Mouse (Mus musculus) embryo, embryonic 10.5 days (tissue): ENCODE data around the gene Pop4.
"Not testable (repeated sequence)": the region's sequence is repeated elsewhere in the genome, so short reads cannot be mapped to it uniquely, and the experiment has no call there.

ENCODE experiments used
- DNase-seq: peaks from one replicate; pipeline ENCODE4 v3.0.0-alpha.2; 2015; ENCODE audit warnings: low spot score

Gene Pop4

DNA sequence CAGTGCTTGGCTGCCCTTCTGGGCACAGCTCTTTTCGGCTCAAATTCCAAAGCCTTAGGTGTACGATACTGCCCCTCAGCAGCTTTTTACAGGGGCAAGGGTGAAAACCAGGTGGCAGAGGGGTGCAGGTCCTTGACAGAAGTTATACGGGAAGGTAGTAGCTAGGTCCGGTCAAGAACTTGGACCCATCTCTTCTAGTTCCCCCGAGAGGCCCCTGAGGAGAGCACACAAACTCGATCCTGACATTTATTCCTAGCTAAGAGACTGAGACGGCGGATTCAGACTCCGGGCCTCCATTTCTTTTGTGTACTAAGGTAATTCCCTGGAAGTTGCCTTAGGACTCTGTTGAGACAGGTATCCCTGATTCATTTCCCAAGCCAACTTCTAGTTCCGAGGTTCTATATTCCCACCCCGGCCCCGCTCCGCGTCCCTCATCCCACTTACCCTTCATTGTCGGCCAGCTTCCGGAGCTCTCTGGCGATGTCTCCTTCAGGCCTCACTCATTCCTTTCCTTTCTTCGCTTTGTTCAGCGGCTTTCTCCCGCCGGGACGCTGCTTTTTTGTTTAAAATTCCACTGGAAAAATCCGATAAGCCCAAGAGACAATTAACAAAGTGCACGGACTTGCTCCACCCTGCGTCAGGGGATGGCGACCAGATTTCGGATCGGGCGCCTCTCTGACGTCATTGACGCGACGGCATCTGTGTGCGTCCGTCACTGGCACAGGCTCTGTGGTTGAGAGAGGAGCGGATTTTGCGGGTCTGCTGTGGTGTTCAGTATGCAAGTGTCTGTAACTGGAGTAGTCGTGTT is at the start of gene Pop4:
Gene Pop4, minus strand, starts transcription at position 721 of the 808 bp plus-strand sequence.
- peak; percentile 95 for DNase-seq

DNA sequence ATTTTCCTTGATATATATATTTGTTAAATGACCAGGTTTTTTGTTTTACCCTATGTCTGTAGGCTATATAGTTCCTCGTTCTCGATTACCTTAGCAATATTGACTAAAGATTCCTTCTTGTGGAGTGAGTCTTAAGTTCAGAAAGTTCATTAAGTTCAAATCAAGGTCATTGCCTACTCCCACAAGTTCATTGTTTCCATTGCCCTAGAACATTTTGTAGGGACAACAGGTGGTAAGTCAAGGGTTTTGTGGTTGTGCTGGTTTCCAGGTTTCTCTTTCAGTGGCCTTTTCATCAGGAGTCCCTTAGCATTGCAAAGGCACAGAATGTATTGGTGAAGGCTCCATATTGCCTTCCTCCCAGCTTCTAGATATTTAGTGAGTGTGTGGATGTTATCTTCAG is 49.4 kb upstream of the Pop4 start:
- DNase-seq = no peak

DNA sequence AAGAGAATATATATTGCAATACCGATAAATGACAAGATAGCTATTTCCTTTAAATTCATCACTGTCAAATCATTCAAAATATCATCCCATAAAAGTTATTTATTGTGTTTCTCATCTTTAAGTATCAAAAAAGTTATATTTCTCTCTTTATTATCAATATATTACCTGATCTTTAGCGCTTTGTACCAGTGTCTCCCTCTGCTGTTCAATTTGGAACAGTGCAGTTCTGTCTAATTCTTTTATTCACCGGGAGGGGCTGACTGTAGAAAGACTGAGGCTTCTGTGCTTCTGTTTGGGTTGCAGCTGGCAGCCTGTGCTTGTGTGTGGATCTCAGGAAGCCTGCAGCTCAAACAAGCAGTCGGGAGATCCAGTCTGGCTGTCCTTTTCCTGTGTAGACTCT is 11.0 kb upstream of the Pop4 start:
- DNase-seq = not testable (repeated sequence)

DNA sequence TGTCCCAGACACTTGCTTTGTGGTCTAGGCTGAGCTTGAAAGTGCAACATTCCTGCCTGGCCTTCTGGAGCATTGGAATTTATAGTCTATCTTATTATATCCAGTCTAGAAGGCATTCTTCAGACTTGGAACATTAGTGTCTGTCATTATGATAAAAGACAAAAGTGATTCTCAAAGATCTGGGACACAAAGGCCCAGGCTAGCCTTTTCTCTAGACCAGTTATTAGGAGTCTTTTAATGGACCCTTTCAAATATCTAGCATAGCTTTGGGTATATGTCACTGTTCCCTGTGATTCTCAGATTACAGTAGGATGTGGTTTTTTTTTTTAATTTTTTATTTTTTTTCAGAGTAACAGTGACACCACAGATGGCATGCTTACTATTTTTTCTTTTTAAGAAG is 1.3 kb upstream of the Pop4 start:
- no peak for DNase-seq

- DNase-seq = peak; percentile 27
These were observed 636 bp upstream of the Pop4 start for GRCm38 (mm10) chr7:38271859-38272258.

DNA sequence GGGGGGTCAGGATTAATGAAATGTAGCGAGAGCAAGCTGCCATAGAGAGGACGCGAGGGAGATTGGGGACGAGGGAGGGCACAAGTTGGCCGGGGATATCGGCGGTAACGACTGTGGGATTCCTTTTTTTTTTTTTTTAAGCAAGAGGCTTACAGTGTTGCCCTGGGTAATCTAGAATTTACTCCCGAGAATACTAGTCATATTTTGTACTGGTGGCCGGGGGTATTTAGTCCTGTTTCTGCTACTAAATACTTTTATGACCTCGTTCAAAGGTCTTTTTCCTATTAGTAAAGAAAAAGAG is 238 bp upstream of the Pop4 start:
- no peak for DNase-seq

- DNase-seq = peak; percentile 70
These were observed 4.1 kb downstream of the Pop4 start for GRCm38 (mm10) chr7:38267006-38267680.

DNA sequence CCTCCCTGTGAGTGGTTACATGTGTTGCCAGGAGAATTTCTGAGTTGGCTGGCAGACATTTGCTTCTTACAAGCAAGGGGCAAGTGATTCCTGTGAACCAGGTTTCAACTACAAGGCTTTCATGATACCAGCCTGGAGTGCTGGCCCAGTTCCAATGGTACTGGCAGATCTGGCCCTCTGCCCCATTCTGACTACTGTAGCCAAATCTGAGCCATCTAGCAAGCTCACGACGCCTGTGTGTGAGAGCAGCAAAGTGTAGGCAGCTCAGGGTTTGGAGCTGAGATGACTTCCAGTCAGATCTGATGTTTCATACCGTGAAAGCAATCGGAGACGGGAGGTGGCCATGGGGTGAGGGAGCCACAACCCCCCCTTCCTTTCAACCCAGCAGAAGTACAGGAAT is 8.8 kb downstream of the Pop4 start:
- no peak for DNase-seq

DNA sequence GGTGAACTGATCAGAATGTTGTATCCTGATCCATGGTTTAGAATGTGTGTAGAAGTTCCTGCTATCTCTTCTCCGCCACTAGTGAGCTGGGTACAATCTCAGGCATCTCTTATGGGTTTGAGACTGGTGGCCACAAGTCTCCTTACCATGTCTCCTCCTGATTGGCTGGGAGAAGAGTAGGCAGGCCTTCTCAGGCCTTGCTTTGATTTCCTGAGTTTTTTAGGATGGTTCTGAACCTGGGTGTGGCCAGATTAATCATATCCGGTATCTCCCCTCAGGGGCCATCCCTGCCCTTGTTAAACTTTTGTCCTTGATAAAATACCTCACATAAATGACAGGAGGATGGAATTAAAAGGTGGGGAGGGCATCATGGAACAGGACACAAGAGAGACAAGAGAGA is 11.6 kb downstream of the Pop4 start:
- DNase-seq = no peak

- no peak for DNase-seq
These were observed 17.8 kb downstream of the Pop4 start for GRCm38 (mm10) chr7:38253441-38253840.

DNA sequence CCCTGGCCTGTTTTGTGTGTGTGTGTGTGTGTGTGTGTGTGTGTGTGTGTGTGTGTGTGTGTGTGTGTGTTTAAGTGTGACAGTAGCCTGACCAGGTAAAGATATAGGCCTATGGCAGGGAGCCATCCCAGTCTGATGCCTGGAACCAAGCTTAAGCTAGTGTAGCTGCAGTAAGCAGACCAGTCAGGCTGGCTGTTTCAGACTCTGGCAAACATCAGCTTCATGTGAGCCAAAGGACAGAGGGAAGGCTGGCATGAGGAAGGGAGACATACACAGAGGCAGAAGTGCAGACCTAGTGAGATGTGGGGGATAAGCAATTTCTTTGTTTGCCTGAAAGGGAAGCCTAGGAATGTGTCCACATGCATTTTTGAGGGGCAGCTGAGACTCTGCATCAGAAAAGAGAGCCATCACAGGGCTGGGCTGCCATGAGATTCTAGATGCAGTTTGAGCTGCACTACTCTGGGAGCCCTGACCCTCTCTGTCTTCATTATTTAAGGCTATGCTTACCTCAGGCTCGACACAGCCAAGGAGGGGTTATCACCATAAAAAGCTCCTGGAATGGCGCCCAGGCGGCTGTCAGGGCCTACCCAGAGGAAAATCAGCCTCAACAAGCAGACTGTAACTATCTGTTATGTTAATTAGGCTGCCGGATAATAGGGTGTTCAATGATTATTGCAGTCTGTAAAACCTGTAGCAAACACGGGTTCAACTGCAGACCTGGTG is 19.6 kb downstream of the Pop4 start:
- DNase-seq = no peak

DNA sequence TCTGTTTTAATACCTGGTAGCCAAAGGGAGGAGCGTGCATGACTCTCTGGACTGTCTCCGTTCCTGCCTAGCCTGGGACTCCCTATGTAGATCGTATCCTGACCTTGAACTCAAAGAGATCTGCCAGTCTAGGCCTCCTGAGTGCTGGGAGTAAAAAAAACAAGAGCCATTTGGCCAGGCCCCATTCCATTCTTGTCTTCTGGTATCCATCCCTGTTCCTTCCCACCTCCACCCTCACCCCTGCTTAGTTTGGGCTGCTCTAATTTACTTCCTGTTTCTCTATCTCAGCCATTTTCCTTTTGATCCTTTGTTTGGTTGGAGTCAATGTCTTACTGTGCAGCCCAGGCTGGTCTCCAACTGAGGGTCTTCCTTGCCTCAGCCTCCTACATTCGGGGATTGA is 28.8 kb downstream of the Pop4 start:
- no peak for DNase-seq

DNA sequence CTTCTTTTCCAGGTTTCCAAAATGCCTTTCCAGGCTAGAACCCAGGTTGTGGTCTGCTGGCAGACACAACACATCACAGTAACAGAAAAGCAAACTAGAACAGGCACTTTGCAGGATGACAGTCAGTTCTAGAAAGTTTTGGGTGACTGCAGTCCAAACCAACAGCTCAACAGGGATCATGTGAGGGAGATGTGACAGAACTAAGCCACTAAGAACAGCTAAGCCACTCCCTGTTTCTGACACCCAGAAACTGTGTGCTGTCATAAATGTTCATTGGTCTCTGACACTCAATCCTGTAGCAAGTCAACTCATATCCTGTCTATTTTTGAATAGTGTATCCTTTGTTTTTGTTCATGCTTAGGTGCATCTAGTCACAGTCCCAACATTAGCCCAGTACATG is 34.1 kb downstream of the Pop4 start:
- no peak for DNase-seq

- DNase-seq = no peak
These were observed 34.7 kb downstream of the Pop4 start for GRCm38 (mm10) chr7:38236400-38237105.

DNA sequence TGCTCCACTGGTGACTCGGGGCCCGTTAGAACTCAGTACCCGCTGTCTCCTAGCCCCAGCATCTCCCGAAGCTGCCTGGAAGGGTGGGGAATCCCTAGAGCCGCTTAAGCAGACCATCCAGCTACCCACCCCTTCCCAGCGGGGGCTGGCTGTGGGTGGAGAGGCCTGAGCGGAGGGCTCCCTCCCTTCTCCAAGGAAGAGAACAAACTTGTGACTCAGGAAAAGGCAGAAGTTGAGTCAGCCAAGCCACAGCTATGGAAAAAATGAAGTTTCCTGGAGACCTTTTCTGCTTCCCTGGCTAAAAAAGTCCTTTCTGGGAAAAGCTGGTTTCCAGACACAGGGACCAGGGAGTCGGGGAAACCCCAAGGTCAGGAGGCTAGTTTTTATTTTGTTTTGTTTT is 40.9 kb downstream of the Pop4 start:
- no peak for DNase-seq

- DNase-seq = no peak
These were observed 42.9 kb downstream of the Pop4 start for GRCm38 (mm10) chr7:38228329-38228728.

GRCm38 (mm10) chr7:38227900-38228298 is 43.3 kb downstream of the Pop4 start, which contains the start of gene Plekhf1:
TSS of gene Plekhf1 (minus strand) at chr7:38228016.
- DNase-seq = peak; percentile 97

GRCm38 (mm10) chr7:38227181-38227899 is 43.9 kb downstream of the Pop4 start:
- peak; percentile 81 for DNase-seq

DNA sequence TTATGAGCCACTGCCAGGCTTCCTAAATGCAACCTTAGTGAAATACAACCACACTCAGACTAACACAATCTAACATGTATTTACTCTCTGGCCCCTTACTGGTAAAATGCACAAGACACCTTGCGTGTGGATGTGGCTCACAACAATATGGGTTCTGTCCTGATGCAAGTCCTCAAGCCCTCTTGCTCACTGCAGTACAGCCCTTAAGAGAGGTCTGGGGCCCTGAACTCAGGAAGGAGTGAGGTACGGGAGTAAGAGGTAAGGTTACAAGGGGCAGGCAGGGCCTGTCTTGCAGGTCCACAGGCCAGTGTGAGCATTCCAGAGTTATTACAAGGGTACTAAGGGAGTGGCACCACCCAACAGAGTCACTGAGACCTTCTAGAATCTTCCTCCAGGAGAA is 45.0 kb downstream of the Pop4 start:
- no peak for DNase-seq

DNA sequence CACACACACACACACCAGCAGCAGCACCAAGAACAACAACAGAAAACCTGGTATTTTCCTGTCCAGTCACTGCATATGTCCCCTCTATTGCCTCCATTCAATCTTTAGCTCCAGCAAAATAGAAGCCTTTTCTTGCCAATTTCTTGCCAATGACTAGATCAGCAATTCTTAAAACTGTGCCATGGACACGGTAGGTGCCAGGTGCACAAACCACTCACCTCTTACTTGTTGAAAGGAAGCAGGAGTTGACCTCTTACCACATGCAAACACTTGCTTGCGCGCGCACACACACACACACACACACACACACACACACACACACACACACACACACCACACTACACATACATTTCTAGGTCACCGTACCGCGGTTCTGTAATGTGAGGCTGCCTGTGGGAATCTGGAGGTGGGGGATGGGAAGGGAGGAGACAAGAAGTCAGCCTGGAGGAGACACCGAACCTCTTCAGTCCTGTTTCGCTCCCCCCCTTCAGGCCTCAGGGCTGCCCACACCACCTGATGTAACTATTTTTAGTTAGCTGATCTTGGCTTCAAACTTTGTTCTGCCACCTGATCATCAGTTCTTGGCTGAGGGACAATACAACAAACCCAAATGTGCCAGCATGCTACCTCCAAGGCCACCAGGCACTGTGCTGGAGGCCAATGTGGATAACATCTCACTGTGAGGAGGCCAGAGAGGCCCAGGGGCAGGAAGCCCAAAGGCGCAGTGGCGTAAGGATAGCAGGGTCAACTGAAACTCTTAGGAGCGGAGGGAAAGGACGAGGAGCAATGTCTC is 46.5 kb downstream of the Pop4 start:
- no peak for DNase-seq

DNA sequence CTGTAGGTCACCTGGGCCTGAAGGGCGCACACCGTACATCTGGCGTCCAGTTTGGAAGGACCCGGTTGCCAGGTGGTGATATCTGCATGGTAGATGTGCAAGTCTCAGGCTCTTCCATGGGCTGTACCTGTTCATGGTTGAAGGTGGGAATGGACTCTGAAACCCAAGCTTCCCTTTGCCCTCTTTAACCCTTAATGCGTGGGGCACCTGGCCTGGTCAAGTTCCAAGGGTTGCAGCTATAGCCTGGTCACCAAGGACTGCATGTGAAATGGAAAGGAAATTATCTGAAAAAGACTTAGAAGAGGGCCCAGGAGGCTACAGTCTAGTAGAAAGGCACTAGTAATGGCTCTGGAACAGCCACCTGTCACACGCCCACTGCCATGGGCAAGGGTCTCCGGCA is 50.4 kb downstream of the Pop4 start:
- no peak for DNase-seq
